Mouse (Mus musculus): Measurements from ENCODE around the gene Fgfr2.

Gene Fgfr2

DNA sequence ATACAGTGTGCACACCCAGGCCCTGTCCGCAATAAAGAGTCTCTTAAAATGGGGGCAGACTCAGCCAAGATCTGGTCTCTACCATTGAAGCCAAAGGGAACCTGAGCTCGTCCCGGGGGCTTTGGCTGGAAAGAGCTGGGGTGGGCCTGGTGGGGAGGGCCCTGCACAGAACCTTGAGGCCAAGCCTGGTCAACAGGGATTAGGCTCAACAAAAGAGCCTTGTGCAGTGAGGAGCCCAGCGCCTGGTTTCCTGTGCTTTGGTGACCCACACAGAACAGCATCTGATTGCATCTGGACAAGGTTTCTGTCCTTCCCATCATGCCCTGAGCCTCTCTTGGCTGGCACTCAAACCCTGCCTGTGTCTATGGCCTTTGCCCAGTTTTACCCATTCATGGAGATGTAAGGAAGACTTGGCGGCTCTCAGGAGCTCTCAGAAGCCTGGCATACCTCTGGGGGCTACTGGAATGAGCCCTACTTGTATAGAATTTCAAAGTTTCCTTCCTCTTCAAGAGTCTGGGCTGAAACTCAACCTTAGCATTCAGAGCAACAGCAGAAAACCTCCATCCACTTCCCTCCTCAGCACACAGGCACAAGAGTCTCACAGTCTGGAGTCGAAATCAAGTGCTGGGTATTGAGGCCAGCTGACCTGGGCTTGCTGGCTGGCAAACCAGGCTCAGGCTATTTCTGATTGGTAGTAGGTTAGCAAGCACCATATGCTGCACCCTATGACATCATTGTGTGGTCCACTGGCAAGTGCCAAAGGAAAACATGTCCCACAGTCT, 911.0 kb downstream of the Fgfr2 start:
- DNase-seq (ENCODE audit: low read depth in 2 of 2, low spot score in 2 of 2) = no peak

DNA sequence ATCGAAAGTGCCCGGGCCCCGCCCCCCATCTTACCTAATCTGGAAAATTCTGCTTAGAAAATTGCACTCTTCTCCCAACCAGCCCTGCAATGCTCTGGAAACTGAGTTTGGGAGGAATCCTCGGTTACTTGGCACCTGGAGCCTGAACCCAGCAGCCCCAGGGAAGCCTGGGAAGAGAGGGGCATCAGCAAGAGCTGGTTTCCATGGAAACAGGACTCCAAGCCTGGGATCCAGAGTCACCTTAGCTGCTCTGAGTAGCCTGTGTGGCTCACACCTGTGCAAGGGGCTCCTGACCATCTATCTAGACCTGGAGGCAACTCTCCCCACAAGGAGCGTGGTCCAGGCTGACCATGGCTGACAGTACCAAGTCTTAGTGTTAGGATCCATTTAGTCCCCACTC, 912.5 kb downstream of the Fgfr2 start:
- DNase-seq (ENCODE audit: low read depth in 2 of 2, low spot score in 2 of 2) = no peak

DNA sequence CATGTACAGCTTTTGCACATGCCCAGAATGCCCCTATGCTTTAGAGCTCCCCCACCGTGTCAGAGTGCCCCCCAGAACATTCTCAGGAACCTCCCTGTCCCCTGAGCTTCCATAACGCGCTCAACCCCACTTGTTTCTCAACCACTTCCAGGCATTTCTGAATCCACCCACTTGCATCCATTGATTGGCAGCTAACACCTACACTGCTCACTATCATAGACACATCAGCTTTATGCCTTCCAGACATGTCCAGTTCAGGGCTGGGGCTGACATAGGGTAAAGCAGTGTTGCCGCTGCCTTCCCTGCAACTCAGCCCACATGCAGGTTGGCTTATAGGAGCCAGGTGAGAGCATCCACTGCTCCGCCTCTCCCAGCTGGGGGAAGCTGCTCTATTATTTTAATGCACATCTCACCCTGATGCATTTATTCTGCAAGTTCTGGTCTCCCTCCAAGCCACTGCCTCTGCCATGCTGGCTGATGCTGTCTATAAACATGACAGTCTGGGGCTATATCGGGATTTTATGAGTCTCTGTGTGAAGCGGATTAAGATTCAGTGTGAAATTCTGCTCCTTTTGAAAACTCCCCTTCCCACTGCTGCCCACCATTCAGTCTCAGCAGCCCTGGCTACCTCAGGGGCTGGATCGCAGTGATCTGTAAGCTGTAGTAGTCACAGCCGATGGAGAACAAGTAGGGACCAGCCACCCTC, 914.1 kb downstream of the Fgfr2 start:
- no peak for DNase-seq (ENCODE audit: low read depth in 2 of 2, low spot score in 2 of 2)

DNA sequence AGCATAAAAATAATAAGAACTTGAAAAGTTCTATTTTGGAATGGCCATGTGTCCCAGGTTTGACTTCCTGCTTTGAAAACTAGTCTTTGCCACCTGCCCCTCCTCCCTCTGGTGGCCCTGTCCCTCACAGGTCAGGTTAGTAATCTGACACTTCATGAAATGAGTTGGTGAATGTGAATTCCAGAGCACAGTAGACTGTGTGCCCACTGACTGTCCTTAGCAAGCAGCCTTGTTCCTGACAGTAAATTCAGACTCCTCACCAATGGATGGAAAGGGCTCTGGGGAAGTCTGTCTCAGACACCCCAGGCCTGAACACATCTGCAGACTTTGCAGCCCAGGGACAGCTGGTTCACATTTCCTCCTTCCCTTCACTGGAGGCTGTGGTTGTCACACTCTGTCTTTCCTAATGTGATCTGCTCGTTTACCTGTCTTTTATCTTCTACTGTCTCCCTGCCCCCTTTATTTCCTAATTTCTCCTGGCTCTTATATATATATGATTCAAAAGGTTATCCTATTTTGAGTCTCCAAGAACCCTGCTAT, 919.0 kb downstream of the Fgfr2 start:
- no peak for DNase-seq (ENCODE audit: low read depth in 2 of 2, low spot score in 2 of 2)

DNA sequence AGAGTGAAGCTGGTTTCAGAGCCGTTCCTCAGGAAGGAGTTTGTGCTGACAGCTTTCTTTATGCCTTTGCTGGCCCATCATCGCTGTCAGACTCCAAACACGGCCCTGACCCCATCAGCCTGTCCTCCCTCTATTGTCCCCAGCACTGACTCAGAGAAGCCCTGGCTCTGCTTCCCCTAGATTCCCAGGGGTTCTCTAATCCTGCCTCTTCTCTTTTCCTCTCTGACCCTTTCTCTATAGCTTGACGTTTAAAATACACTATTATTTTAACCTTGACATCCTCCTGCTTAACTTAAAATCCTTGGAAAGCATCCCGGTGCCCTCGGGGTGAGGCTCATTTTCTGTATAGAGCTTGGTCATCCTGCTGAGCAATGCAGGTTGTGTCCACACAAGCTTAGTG, 923.5 kb downstream of the Fgfr2 start:
- DNase-seq (ENCODE audit: low read depth in 2 of 2, low spot score in 2 of 2) = no peak

DNA sequence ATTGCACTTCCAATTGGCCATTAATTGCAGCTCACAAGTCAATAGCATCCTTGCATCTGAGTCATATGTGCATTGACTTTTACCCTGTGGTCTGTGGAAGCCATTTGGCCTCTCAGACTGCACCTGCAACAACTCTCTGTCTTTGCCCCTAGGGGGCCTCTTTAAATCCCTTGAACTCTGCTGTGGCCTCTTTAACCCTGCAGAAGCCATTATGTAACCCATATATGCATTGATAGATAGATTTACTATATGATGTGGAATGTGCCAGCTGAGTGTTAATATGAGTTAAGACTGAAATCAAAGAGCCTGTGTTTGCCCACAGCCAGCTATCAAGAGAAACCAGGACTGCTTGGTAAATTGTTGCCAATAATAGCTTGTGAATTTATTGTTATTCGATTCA, 924.3 kb downstream of the Fgfr2 start:
- no peak for DNase-seq (ENCODE audit: low read depth in 2 of 2, low spot score in 2 of 2)

DNA sequence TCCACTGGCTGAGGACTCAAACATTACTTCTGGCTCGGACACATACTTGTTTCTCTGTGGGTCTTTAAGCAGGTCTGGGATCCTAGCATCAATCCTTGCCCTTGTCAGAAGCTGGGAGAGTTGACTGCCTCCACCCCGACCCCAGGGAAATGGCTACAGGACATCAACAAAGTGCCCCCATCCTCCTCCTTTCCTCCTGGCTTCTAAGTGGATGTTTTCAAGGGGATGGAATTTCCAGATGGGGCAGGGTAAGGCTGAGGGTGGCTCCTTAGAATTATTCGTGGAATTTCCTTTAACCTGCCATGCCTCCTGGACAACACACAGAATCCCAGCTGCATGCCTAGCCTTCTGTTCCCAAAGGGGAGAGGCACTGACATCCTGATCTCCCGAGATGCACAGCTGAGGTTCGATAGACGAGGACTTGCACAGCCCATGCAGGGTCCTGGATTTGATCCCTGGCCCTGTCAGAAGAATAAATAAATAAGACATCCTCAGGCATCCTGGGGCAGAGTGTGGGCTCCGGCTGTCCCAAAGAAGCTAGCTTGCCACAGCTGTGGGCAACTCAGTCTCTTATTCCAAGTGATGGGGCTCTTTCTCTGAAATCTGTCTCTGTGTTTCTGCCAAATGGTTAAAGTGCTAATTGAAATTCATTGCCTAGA, 925.2 kb downstream of the Fgfr2 start:
- DNase-seq (ENCODE audit: low read depth in 2 of 2, low spot score in 2 of 2) = no peak

DNA sequence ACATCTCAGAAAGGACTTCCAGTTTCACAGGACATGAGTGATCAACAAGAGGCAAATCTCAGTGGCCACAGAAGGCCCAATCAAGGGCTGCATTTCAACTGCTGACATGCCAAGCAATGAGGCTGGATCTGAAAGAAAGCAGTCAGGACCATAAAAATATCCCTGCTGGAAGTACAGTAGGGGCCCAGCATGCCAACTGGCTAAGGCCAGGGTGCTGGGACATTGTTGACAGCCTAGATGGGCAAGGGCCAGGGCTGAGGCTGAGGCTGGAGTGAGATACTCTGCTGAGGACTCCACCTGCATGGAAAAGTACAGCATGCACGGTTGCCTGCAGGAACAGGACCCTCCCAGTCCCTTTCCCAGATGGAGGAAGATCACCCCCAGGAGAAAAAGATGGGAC, 926.6 kb downstream of the Fgfr2 start:
- DNase-seq (ENCODE audit: low read depth in 2 of 2, low spot score in 2 of 2) = no peak

DNA sequence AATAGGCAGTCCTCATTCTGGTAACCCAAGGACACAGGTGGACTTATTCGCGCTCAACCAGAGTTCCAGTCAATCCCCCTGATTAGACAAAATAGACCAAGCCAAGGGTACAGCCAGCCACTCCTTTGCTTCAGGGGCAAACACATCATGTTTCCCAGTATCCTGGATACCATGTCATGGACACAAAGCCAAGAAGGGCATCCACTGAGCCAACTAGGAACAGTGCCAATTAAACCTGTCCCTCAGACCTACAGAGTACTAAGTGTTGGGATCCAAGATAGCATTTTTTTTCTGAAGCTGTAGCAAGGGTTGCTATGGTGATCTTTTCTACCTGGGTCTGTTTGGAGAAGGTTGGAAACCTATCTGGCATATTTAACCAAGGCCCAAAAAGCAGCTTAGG, 929.5 kb downstream of the Fgfr2 start:
- DNase-seq (ENCODE audit: low read depth in 2 of 2, low spot score in 2 of 2) = no peak

DNA sequence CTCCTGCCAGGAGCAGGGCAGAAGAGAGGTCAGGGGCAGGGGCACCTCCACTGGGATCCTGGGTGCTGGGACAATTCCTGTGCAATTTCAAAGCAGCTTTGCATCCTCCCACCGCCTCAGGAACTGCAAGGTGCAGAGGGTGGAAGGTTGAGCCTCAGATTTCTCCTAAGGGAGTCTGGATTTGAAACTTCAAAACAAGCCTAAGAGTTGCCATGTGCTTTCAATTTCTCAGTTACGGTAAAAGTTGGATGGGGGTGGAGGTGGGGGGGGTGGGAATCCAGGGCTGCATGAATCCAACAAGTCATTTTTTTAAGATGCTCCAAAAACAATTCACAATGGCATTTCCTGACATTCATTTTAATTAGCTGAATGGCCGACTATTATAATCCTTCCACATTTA, 935.7 kb downstream of the Fgfr2 start:
- DNase-seq (ENCODE audit: low read depth in 2 of 2, low spot score in 2 of 2) = no peak

DNA sequence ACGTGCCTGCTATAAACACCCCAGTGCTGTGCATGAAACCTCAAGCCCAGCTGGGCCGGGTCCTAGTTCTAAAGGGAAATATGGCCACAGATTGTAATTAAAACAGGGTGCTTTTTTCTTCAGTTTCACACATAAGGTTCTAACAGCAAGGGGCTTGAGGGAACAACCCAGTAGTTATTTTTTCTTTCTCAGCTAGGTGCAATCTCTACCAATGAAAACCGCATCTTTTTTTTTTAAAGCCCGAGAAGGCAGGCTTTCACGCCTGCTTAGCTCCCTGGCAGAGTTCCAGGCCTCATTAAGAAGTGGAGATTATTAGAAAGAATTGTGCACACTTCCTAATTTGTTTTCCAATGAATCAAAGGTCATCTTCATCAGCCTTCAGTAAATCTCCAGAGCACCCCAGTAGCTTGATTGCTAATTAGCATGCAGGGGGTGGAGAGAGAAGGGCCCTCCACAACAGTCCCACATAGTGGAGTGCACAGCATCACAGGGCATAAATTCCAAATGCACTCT, 939.2 kb downstream of the Fgfr2 start:
- no peak for DNase-seq (ENCODE audit: low read depth in 2 of 2, low spot score in 2 of 2)

DNA sequence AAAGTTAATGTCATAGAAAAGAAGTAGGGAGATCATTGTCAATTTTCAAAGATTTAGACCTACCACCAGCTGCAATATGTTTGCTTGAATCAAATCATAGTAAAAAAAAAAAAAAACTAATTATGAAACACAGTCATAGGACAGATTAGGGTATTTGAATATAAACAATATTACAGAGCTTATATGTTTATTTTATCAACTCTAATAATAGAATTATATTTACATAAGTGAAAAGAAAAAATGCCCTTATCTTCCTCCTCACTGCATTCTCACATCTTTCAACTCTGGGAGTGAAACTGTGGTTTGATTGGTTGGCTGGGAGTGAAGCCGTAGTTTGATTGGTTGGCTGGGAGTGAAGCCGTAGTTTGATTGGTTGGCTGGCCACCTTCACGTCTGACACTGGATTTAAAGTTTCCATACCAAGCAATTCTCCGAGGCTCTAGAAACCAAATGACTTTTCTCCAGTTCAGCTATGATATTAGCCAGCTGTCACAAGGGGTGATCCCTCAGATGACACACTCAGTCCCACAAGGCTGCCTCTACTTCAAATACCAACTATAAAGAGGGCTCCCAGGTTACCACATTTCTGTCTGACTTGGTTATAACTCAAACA, 941.5 kb downstream of the Fgfr2 start:
- no peak for DNase-seq (ENCODE audit: low read depth in 2 of 2, low spot score in 2 of 2)

DNA sequence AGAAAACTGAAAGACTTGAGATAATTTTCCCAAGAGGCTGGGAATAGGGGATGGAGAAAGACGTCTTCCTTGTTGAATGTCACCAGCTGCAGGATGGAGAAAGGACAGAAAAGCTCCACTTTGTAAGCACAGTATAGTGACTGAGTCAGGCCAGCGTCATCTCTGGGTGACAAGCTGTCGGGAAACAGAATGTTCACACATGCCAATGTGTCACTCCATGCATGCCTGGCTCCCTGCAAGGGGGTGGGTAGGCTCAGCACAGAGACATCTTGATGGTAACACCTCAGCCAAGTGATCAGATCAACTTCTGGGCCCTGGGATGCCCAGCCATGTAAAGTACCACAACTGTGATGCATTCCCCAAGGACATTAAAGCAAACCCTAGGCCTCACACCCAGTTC, 942.1 kb downstream of the Fgfr2 start:
- no peak for DNase-seq (ENCODE audit: low read depth in 2 of 2, low spot score in 2 of 2)

DNA sequence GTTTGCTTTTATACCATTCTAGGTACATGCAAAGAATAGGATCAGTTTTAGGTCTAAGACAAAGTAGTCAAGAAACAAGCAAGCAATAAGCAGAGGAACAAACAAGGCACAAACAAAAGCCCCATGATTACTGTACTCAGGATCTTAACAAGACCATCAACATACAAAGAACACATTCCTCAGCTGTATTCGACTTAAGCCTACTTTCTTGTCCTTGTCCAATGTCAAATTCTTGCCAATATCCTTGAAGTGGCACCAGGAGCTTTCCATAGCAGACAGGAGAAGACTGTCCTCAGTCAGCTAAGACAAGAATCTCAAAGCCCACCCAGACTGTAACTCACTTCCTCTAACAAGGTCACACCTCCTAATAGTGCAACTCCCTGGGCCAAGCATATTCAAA, 944.1 kb downstream of the Fgfr2 start:
- DNase-seq (ENCODE audit: low read depth in 2 of 2, low spot score in 2 of 2) = no peak

DNA sequence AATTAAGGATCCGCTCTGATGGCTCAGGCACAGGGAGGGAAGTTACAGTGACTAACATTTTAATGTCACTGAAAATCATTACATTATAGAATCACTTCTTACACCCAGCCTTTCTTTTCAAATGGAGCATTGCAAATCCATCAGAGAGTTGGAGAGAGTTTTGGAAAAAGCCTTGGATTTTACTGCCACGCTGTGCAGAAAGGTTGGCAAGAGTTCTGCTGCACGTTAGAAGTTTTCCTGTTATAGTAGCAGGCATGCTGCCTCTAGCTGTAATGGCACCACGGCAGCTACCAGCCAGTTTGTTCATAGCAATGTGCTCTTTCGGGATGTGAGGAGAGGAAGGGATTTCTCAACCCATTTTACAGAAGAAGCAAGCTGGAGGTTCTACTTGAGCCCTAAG, 948.4 kb downstream of the Fgfr2 start:
- no peak for DNase-seq (ENCODE audit: low read depth in 2 of 2, low spot score in 2 of 2)

DNA sequence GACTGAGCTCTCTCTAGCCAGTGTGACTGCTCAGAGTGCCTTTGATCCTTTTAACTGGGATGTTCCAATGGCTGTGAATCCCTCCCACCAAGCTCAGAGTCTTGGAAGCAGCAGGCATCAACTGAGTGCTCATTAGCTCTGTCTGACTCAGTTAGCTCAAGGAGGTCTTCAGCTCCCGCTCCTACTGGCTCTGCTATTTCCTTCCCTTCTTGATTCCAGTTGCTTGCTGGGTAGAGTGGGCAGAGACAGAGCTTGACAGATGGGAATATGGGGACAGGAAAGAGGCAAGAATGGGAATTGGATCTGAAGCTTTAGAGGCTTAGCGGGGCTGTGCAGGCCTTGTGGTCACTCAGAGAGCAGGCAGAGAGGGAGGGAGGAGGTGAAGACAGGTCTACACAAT, 948.9 kb downstream of the Fgfr2 start:
- no peak for DNase-seq (ENCODE audit: low read depth in 2 of 2, low spot score in 2 of 2)

DNA sequence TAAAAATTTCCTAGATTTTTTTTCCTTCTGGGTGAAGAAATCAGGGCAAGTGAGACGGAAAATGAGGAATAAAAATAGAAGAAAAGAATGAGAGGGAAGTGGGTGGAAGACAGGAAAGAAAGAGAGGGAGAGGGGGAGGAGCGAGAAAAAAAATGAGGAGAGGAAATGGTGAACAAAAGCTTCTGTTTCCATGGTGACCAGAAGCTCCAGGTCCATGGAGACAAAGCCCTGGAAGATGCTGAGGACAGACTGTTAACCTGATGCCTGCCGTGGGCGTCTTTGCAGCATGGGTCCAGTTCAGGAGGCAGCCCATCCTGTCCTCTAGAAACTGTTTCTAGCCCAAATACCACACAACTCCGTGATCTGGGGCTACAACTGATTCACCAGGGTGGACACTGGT, 950.9 kb downstream of the Fgfr2 start:
- DNase-seq (ENCODE audit: low read depth in 2 of 2, low spot score in 2 of 2) = no peak

DNA sequence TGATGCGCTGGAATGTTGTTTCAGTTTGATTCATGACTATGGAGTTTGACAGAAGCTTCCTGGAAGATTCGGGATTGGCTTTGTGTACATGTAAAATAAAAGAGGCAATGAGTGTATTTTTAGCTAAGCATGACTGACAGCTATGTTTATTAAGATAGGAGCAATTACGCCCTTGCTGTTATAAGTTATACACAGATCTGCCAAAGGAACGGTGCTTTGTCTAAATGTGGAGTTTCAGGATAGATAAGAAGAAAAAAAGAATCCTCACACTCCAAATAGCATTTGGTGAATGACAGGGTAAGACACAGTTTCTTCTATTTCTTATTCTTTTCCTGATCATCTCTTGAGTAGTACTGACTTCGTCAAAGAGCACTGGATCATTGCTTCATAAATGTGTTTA, 951.4 kb downstream of the Fgfr2 start:
- DNase-seq (ENCODE audit: low read depth in 2 of 2, low spot score in 2 of 2) = no peak

DNA sequence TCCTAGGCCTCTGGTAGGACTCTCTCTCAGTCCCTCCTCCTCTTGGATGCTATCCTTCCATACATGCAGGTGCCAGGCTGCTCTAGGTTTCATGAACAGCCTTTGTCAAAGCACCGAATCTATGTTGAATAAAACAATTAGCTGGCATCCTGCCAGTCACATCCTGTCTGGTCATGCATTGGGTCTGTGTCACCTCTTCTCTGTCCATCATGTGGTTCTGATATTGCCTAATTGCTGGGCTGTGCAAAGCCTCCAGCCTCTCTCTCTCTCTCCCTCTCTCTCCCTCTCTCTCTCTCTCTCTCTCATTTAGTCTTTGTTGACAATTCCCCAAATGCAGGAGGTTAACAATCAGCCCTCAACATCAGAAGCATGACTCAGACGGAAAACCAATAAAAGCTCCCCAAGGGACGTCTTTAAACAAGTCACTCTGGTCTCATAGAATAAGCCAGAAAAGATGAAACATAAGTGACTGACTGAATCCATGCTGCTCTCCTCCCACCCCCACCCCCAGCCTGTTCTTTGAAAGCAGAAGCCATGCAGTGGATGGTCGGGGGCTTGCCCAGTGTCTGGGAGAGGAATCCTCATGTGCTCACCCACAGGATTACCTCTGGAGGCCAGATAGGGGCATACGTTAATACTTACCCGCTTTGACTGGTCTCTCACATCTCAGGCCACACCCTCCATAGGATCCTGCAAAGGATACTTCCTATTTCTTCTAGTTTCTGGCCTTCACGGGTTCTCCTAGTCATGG, 953.6 kb downstream of the Fgfr2 start:
- no peak for DNase-seq (ENCODE audit: low read depth in 2 of 2, low spot score in 2 of 2)

DNA sequence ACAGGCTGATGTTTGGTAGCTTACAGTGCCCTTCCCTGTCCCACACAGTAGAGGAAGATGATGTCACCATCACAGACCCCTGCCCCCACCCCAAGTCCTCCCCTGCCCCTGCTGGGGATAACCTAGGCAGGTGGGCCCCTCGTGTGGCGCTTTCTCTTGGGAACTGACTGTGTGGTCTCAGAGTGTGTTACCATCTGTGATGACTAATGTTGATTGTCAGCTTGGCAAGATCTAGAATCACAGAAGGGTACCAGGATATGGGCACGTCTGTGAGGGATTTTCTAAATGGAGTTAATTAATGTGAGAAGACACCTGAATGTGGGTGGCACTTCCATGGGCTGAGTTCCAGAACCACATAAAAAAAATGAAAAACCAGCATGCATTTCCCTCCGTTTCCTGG, 955.9 kb downstream of the Fgfr2 start:
- no peak for DNase-seq (ENCODE audit: low read depth in 2 of 2, low spot score in 2 of 2)

DNA sequence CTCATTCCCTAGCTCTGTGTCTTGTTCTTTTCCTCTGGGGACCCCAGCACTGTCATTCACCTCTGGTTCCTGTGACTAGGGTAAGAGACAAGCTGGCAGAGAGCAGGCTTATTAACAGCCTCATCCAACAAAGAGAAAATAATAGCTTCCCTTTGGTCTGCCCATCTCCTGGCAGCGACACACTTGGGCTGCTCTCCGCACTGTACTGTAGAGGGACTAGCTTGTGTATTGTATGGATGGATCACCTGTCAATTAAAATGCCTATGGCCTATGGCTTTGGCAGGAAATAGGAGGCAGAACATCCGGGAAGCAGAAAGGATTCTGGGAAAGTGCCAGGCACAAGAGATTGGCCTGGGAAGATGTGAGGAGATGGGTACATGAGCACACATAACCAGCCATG, 960.9 kb downstream of the Fgfr2 start:
- no peak for DNase-seq (ENCODE audit: low read depth in 2 of 2, low spot score in 2 of 2)
